Mouse (Mus musculus) forebrain, embryonic 11.5 days (tissue): ENCODE data around the gene Csrnp3. TPM values are rescaled to one million over a fixed set of nuclear protein-coding genes. Genes with fewer than 3 reads are reported as not detected.

Experiments
- ATAC-seq: fragments of 200-750 bp; cut with Nextera tagmentation; replicated peaks from 2 replicates; pipeline ENCODE4 v1.8.0; 2017; ENCODE audit warnings: moderate TSS enrichment; ENCODE audit not compliant: low FRiP score
- DNase-seq: peaks from one replicate; pipeline ENCODE4 v3.0.0-alpha.2; 2017; ENCODE audit warnings: low spot score
- H3K27ac ChIP-seq: fragments of 300-500 bp; sonication (generic); 2 replicates; pipeline ENCODE4 v1.5.1; 2014; ENCODE audit warnings: low read depth, low read length
- H3K27me3 ChIP-seq: fragments of 300-500 bp; sonication (generic); 2 replicates; pipeline ENCODE4 v1.6.1; 2014; ENCODE audit warnings: mild to moderate bottlenecking, low read length, mixed read lengths; ENCODE audit not compliant: control insufficient read depth, insufficient read depth
- H3K36me3 ChIP-seq: fragments of 300-500 bp; sonication (generic); 2 replicates; pipeline ENCODE4 v1.6.1; 2014; ENCODE audit warnings: mild to moderate bottlenecking, low read length, moderate library complexity, mixed read lengths; ENCODE audit not compliant: control insufficient read depth, insufficient read depth
- H3K4me1 ChIP-seq: fragments of 300-500 bp; sonication (generic); replicated peaks from 2 replicates; pipeline ENCODE4 v1.6.1; 2014; ENCODE audit warnings: low read length, mixed read lengths; ENCODE audit not compliant: control insufficient read depth, insufficient read depth
- H3K4me2 ChIP-seq: fragments of 300-500 bp; sonication (generic); 2 replicates; pipeline ENCODE4 v1.6.1; 2014; ENCODE audit warnings: low read depth, mild to moderate bottlenecking, low read length, moderate library complexity, mixed read lengths; ENCODE audit not compliant: severe bottlenecking
- H3K4me3 ChIP-seq: fragments of 300-500 bp; sonication (generic); 2 replicates; pipeline ENCODE4 v1.5.1; 2014; ENCODE audit warnings: low read depth, low read length
- H3K9ac ChIP-seq: fragments of 300-500 bp; sonication (generic); 2 replicates; pipeline ENCODE4 v1.6.1; 2014; ENCODE audit warnings: low read length
- H3K9me3 ChIP-seq: fragments of 300-500 bp; sonication (generic); 2 replicates; pipeline ENCODE4 v1.6.1; 2016; ENCODE audit warnings: low read length, mixed read lengths; ENCODE audit not compliant: control insufficient read depth
- WGBS: fragments of 180-500 bp; shearing (Covaris S2); extraction: QIAGEN DNeasy Blood & Tissue Kit; methylation state at CpG from one replicate; pipeline ENCODE4 v1.1.7; 2014; 5-methylcytosine and 5-hydroxymethylcytosine counted together
- polyA plus RNA-seq: library from polyadenylated mRNA; unstranded; fragments of >200 nt; fragmentation: Nextera tagmentation; extraction: Ambion mirVana; gene quantifications from 2 replicates; pipeline ENCODE4 v1.2.1, GENCODE M21; 2014

Gene Csrnp3
- polyA plus RNA-seq, 1 experiment from 2014 or later: 13.4 TPM

GRCm38 (mm10) chr2:65979338-65980053 is 133.9 kb downstream of the Csrnp3 start:
- no peak for DNase-seq
- Histone ChIP-seq H3K9me3 (no peaks in the 10 kb centered on the region), H3K4me2 (no peak overlapping the region), H3K4me1 (no peaks in the 10 kb centered on the region; the same call in 1 of the 2 replicates), H3K4me3 (no peak overlapping the region), H3K27me3 (no peaks in the 10 kb centered on the region), H3K36me3 (no peaks in the 10 kb centered on the region), H3K9ac (no peak overlapping the region), H3K27ac (no peak overlapping the region)
- peak; percentile 52 for ATAC-seq
- WGBS: 74% methylated on average over 17 of the region's 17 CpGs

- no peaks in the 10 kb centered on the region for H3K9me3 ChIP-seq
- H3K4me2 ChIP-seq: no peak overlapping the region
- WGBS: 95% methylated on average over 6 of the region's 6 CpGs
- no peak for ATAC-seq
- H3K27ac ChIP-seq: no peak overlapping the region
- H3K9ac ChIP-seq: no peak overlapping the region
- no peak overlapping the region for H3K4me3 ChIP-seq
- no peaks in the 10 kb centered on the region for H3K27me3 ChIP-seq
- no peak for DNase-seq
- H3K36me3 ChIP-seq: no peaks in the 10 kb centered on the region
- H3K4me1 ChIP-seq: no peaks in the 10 kb centered on the region; the same call in 1 of the 2 replicates
These were observed 135.9 kb downstream of the Csrnp3 start for GRCm38 (mm10) chr2:65981470-65981869.

DNA sequence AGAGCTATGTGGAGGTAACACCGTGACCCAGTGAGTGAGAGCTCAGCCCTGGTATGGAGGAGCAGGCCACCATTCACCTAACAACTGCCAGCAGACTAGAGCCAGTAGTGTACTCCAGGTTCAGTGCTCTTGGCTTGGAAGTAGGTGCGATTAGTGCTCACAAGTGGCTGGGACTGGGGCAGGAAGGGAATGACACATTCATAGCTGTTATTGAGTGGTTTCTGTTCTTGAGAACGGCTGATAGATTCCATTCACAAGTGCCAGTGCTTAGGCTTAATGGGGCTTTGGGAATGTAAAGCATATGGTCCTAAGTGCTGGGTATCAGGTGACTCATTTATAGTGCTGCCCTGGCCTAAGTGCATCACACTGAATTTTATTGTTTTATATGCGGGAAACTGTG is 136.4 kb downstream of the Csrnp3 start:
- no peaks in the 10 kb centered on the region for H3K9me3 ChIP-seq
- ATAC-seq (peak; percentile 25; the same call in 1 of the 2 replicates), DNase-seq (no peak)
- 69% methylated on average over 4 of the region's 4 CpGs for WGBS
- H3K4me3 ChIP-seq: no peak overlapping the region
- H3K36me3 ChIP-seq: no peaks in the 10 kb centered on the region
- no peak overlapping the region for H3K9ac ChIP-seq
- no peaks in the 10 kb centered on the region; the same call in 1 of the 2 replicates for H3K4me1 ChIP-seq
- H3K27ac ChIP-seq: no peak overlapping the region
- no peak overlapping the region for H3K4me2 ChIP-seq
- H3K27me3 ChIP-seq: no peaks in the 10 kb centered on the region

- DNase-seq: no peak
- no peak overlapping the region for H3K27ac ChIP-seq
- no peaks in the 10 kb centered on the region for H3K27me3 ChIP-seq
- WGBS: 81% methylated on average over 4 of the region's 4 CpGs
- H3K4me3 ChIP-seq: no peak overlapping the region
- H3K36me3 ChIP-seq: no peaks in the 10 kb centered on the region
- ATAC-seq: no peak
- H3K9ac ChIP-seq: no peak overlapping the region
- no peak overlapping the region for H3K4me2 ChIP-seq
- H3K9me3 ChIP-seq: no peaks in the 10 kb centered on the region
- no peaks in the 10 kb centered on the region; the same call in 1 of the 2 replicates for H3K4me1 ChIP-seq
These were observed 140.1 kb downstream of the Csrnp3 start for GRCm38 (mm10) chr2:65985706-65986105.

- Histone ChIP-seq H3K27ac (no peak overlapping the region), H3K27me3 (no peaks in the 10 kb centered on the region), H3K9me3 (no peaks in the 10 kb centered on the region), H3K9ac (no peak overlapping the region), H3K4me1 (no peaks in the 10 kb centered on the region; the same call in 1 of the 2 replicates), H3K4me2 (no peak overlapping the region), H3K4me3 (no peak overlapping the region), H3K36me3 (no peaks in the 10 kb centered on the region)
- 77% methylated on average over 6 of the region's 6 CpGs for WGBS
- ATAC-seq: no peak
- DNase-seq: no peak
These were observed 141.5 kb downstream of the Csrnp3 start for GRCm38 (mm10) chr2:65987069-65987468.

DNA sequence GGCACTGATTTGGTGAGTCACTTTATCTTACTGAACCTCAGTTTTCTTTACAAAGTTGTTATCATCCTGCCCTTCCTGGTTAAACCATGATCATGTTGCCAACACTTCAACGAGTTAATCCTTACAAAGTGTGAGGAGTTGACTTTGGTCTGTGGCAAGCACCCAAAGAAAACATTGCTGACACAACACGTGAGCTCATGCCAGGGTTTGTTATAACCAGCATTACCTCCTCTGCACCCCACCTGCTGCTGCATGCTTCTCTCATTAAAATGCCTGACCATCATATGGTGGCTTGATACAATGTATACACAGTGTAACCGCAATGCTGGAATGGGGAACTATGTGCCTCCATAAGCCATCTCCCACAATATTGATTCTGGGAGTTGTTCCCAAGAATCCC is 142.0 kb downstream of the Csrnp3 start:
- no peak overlapping the region for H3K27ac ChIP-seq
- no peak overlapping the region for H3K4me2 ChIP-seq
- WGBS: 88% methylated on average over 3 of the region's 3 CpGs
- H3K9me3 ChIP-seq: no peaks in the 10 kb centered on the region
- H3K27me3 ChIP-seq: no peaks in the 10 kb centered on the region
- no peak overlapping the region for H3K9ac ChIP-seq
- H3K36me3 ChIP-seq: no peaks in the 10 kb centered on the region
- no peaks in the 10 kb centered on the region for H3K4me1 ChIP-seq
- ATAC-seq: no peak
- DNase-seq: no peak
- no peak overlapping the region for H3K4me3 ChIP-seq

- no peak for DNase-seq
- no peaks in the 10 kb centered on the region for H3K9me3 ChIP-seq
- H3K36me3 ChIP-seq: no peaks in the 10 kb centered on the region
- no peak overlapping the region for H3K9ac ChIP-seq
- H3K4me3 ChIP-seq: no peak overlapping the region
- ATAC-seq: no peak
- H3K4me2 ChIP-seq: no peak overlapping the region
- WGBS: 90% methylated on average over 3 of the region's 3 CpGs
- no peak overlapping the region for H3K27ac ChIP-seq
- H3K27me3 ChIP-seq: no peaks in the 10 kb centered on the region
- H3K4me1 ChIP-seq: no peaks in the 10 kb centered on the region; the same call in 1 of the 2 replicates
These were observed 143.2 kb downstream of the Csrnp3 start for GRCm38 (mm10) chr2:65988788-65989187.

DNA sequence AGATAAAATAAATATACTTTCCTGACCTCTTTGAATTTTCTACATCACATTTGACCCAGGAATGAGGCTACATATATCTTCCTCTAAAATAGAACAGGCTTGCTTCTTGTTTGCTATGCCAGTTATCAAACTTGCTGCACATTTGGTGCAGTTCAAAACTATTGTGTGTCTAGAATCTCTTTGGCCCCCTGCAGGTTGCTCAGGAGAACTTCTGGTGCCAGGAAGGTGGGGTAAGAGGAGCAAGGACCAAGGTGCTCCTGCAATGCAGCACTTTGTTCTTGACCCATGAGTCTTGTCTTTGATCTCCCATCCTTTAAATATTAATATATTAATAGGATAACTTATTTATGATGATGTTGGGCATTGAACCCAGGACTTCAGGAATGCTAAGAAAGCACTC is 144.5 kb downstream of the Csrnp3 start:
- no peak overlapping the region for H3K9ac ChIP-seq
- no peak overlapping the region for H3K4me2 ChIP-seq
- H3K27me3 ChIP-seq: no peaks in the 10 kb centered on the region
- H3K9me3 ChIP-seq: no peaks in the 10 kb centered on the region
- H3K4me3 ChIP-seq: no peak overlapping the region
- ATAC-seq (no peak), DNase-seq (no peak)
- H3K4me1 ChIP-seq: peaks cover 3% of the 10 kb centered on the region; the same call in 1 of the 2 replicates
- no peak overlapping the region for H3K27ac ChIP-seq
- H3K36me3 ChIP-seq: no peaks in the 10 kb centered on the region

- no peaks in the 10 kb centered on the region for H3K36me3 ChIP-seq
- no peak overlapping the region for H3K4me2 ChIP-seq
- H3K4me1 ChIP-seq: peaks cover 3% of the 10 kb centered on the region; the same call in 1 of the 2 replicates
- no peak overlapping the region for H3K4me3 ChIP-seq
- no peak overlapping the region for H3K9ac ChIP-seq
- no peaks in the 10 kb centered on the region for H3K27me3 ChIP-seq
- DNase-seq (no peak), ATAC-seq (no peak)
- H3K27ac ChIP-seq: no peak overlapping the region
- no peaks in the 10 kb centered on the region for H3K9me3 ChIP-seq
- 40% methylated on average over 4 of the region's 4 CpGs for WGBS
These were observed 145.2 kb downstream of the Csrnp3 start for GRCm38 (mm10) chr2:65990754-65991153.
